Mouse (Mus musculus) adrenal gland, postnatal 4 days (tissue): Measurements from ENCODE around the gene Tmub1. TPM values are rescaled to one million over a fixed set of nuclear protein-coding genes. Genes with fewer than 3 reads are reported as not detected.

Experiments used
- DNase-seq, 2 experiments: peaks; one replicate each; pipeline ENCODE4 v3.0.0; 2021 to 2022; ENCODE audit warnings: low spot score in 2 of 2, mixed read lengths in 2 of 2
- long read RNA-seq, 2 experiments: library from polyadenylated mRNA; stranded (forward); transcript quantifications; one replicate each; pipeline ENCODE4 v2.0.0; 2021
- total RNA-seq, 2 experiments: library from RNA; stranded (reverse); gene quantifications; 2 replicates each; pipeline ENCODE4 v1.2.3; 2021

The Tmub1 gene
- 10 to 100 TPM; 11.1 to 11.3 TPM for total RNA-seq
- long read RNA-seq, experiment 1, transcript Tmub1-201 (3 exons, 1,333 nt) = major isoform, 14 of 16 reads
- long read RNA-seq, experiment 1, partial matches to known transcripts = 1 of 16 reads
- long read RNA-seq, experiment 1, other reads (novel, unspliced or antisense) = 1 of 16 reads
- long read RNA-seq, experiment 2, transcript Tmub1-201 (3 exons, 1,333 nt) = major isoform, 14 of 20 reads
- long read RNA-seq, experiment 2, partial matches to known transcripts = 4 of 20 reads
- long read RNA-seq, experiment 2, other reads (novel, unspliced or antisense) = 1 of 20 reads

GRCm38 (mm10) chr5:24447624-24448298 lies at the start of gene Tmub1:
TSS of gene Tmub1 (minus strand) at chr5:24447854.
- peak; percentile 62 to 75 for DNase-seq

- no peak for DNase-seq
These were observed 49.1 kb upstream of the Tmub1 start for GRCm38 (mm10) chr5:24496756-24497155.

- no peak for DNase-seq
These were observed 47.4 kb upstream of the Tmub1 start for GRCm38 (mm10) chr5:24495019-24495418.

GRCm38 (mm10) chr5:24492546-24493285 lies 45.1 kb upstream of the Tmub1 start:
- no peak for DNase-seq

- no peak for DNase-seq
These were observed 42.8 kb upstream of the Tmub1 start for GRCm38 (mm10) chr5:24490413-24490920.

GRCm38 (mm10) chr5:24486738-24487137 lies 39.1 kb upstream of the Tmub1 start:
- no peak for DNase-seq

GRCm38 (mm10) chr5:24486097-24486496 lies 38.4 kb upstream of the Tmub1 start:
- DNase-seq = peak; percentile 59 to 71

- no peak for DNase-seq
These were observed 37.3 kb upstream of the Tmub1 start for GRCm38 (mm10) chr5:24484963-24485362.

GRCm38 (mm10) chr5:24483326-24483725 lies 35.7 kb upstream of the Tmub1 start:
- DNase-seq = peak in 1 of 2 experiments; percentile 35

- DNase-seq = no peak
These were observed 34.8 kb upstream of the Tmub1 start for GRCm38 (mm10) chr5:24482247-24483079.

GRCm38 (mm10) chr5:24481647-24482046 lies 34.0 kb upstream of the Tmub1 start:
- peak; percentile 37 to 47 for DNase-seq

- DNase-seq = no peak
These were observed 30.3 kb upstream of the Tmub1 start for GRCm38 (mm10) chr5:24477909-24478308.

- DNase-seq = no peak
These were observed 28.0 kb upstream of the Tmub1 start for GRCm38 (mm10) chr5:24475476-24476241.

GRCm38 (mm10) chr5:24474723-24475261 lies 27.1 kb upstream of the Tmub1 start:
- DNase-seq = peak in 1 of 2 experiments; percentile 30

- no peak for DNase-seq
These were observed 26.5 kb upstream of the Tmub1 start for GRCm38 (mm10) chr5:24474025-24474722.

GRCm38 (mm10) chr5:24472884-24473619 lies 25.4 kb upstream of the Tmub1 start:
- DNase-seq = no peak

GRCm38 (mm10) chr5:24470600-24470999 lies 22.9 kb upstream of the Tmub1 start:
- DNase-seq = no peak

GRCm38 (mm10) chr5:24466762-24467161 lies 19.1 kb upstream of the Tmub1 start:
- DNase-seq = no peak
